Mouse (Mus musculus) ovary, adult 10 weeks (tissue): ENCODE measurements around the gene Gm9. TPM values are rescaled to one million over a fixed set of nuclear protein-coding genes. Genes with fewer than 3 reads are reported as not detected.

Experiments used
- polyA plus RNA-seq: library from polyadenylated mRNA; stranded (reverse); fragments of 350-450 nt; fragmentation: Illumina TruSeq; extraction: RNeasy Lipid Tissue Mini Kit (QIAGEN cat#74804); gene quantifications from one replicate; pipeline ENCODE4 v1.2.3, GENCODE M21; 2014

Gm9 gene
- not detected for polyA plus RNA-seq

DNA sequence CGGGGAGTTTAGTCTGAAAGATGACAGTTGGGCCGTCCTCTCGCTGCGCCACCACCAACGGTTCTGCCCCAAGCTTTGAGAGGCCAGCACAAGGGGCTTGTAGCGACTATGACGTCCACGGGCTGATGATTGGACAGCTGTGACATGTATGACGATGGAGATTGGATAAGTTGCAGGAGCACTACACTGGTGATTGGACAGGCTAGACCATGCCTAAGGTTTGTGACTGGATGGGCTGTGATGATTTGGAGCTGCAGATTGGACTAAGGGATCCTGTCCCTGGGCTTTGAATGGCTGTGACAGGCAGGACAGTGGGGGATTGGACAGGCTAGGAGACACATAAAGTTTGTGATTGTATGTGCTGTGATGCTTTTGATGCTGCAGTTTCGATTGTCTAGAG, at the start of gene Gm9:
Gene Gm9, minus strand, starts transcription at position 101 of the 400 bp plus-strand sequence.

GRCm38 (mm10) chrX:37249619-37250018, 38.8 kb upstream of the Gm9 start, which contains the start of gene Rhox3a:
Gene Rhox3a, plus strand, starts transcription at chrX:37249919.

GRCm38 (mm10) chrX:37244676-37245075, 33.8 kb upstream of the Gm9 start, which contains the start of gene Rhox2a:
Gene Rhox2a, plus strand, starts transcription at chrX:37244976.

GRCm38 (mm10) chrX:37222158-37222557, 11.3 kb upstream of the Gm9 start, which contains the start of gene Rhox1:
Gene Rhox1, minus strand, starts transcription at chrX:37222258.

DNA sequence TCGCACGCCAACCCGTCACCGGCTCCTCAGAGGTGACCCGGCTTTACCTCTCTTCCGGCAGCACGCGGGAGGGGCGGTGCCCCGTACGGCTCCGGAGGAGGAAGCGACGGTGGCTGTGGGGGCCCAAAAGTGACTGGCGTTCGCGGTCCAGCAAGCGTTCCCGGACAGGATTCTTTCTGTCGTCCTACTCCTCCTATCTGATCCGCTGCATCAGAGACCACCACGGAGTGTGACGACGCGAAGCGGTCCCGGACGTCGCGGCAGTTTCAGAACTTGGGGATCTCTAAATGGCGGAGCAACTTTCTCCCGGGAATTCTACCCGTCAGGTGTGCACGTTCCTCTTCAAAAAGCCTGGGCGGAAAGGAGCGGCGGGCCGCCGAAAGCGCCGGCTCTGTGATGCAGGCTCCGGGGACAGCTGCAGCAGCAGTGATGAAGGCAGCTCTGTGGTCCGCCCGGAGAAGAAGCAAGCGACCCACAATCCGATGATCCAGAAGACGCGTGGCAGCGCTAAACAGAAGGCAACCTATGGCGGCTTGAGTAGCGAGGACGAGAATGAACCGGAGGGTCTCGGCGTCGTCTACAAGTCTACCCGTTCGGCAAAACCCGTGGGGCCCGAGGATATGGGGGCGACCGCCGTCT, 19.6 kb downstream of the Gm9 start, which contains the start of the genes Ndufa1 and Rnf113a1:
Gene Ndufa1, minus strand, starts transcription at position 59 of the 639 bp plus-strand sequence.
Gene Rnf113a1, plus strand, starts transcription at position 141 of the 639 bp plus-strand sequence.

GRCm38 (mm10) chrX:37168742-37169141, 42.1 kb downstream of the Gm9 start, which contains the start of gene Akap14:
Gene Akap14, minus strand, starts transcription at chrX:37168842.

Other genes starting within 250 kb of the Gm9 start
- gene Sept6, start 219.2 kb downstream of the Gm9 start, polyA plus RNA-seq = 34.2 TPM
- not detected for gene Sowahd, start 162.2 kb downstream of the Gm9 start, polyA plus RNA-seq
- 1,809 TPM for gene Rpl39, start 125.6 kb downstream of the Gm9 start, polyA plus RNA-seq
- gene Upf3b, start 100.7 kb downstream of the Gm9 start, polyA plus RNA-seq = 100 TPM
- gene Nkap, start 84.2 kb downstream of the Gm9 start, polyA plus RNA-seq = 140 TPM
- gene Akap14, start 42.2 kb downstream of the Gm9 start, polyA plus RNA-seq = 1.6 TPM
- 149 TPM for gene Ndufa1, start 19.9 kb downstream of the Gm9 start, polyA plus RNA-seq
- gene Rnf113a1, start 19.8 kb downstream of the Gm9 start, polyA plus RNA-seq = 0.40 TPM
- gene Rhox1, start 11.2 kb upstream of the Gm9 start, polyA plus RNA-seq = not detected
- gene Rhox2a, start 33.9 kb upstream of the Gm9 start, polyA plus RNA-seq = not detected
- gene Rhox3a, start 38.9 kb upstream of the Gm9 start, polyA plus RNA-seq = not detected
- gene Rhox4a, start 54.3 kb upstream of the Gm9 start, polyA plus RNA-seq = not detected
- gene Rhox3a2, start 169.0 kb upstream of the Gm9 start, polyA plus RNA-seq = not detected
- gene Rhox4a2, start 179.8 kb upstream of the Gm9 start, polyA plus RNA-seq = not detected
- not detected for gene Rhox2b, start 201.0 kb upstream of the Gm9 start, polyA plus RNA-seq
- not detected for gene Rhox4b, start 221.5 kb upstream of the Gm9 start, polyA plus RNA-seq
- not detected for gene Rhox2c, start 242.6 kb upstream of the Gm9 start, polyA plus RNA-seq
- gene Rhox3c, start 247.5 kb upstream of the Gm9 start, polyA plus RNA-seq = not detected